Mouse (Mus musculus) C2C12 (cell line): Measurements from ENCODE around the gene Angpt4. TPM values are rescaled to one million over a fixed set of nuclear protein-coding genes. Genes with fewer than 3 reads are reported as not detected.

Experiments
- H3K27me3 ChIP-seq: one replicate; pipeline ENCODE4 v1.6.1; 2011; ENCODE audit not compliant: control insufficient read depth, insufficient read depth, insufficient read length
- H3K36me3 ChIP-seq: one replicate; pipeline ENCODE4 v1.6.1; 2011; ENCODE audit not compliant: control insufficient read depth, insufficient read depth
- H3K4me3 ChIP-seq: one replicate; pipeline ENCODE4 v1.5.1; 2011; ENCODE audit warnings: mild to moderate bottlenecking, control low read depth; ENCODE audit not compliant: poor library complexity, insufficient read depth, severe bottlenecking
- H3K79me2 ChIP-seq: one replicate; pipeline ENCODE4 v1.6.1; 2011; ENCODE audit not compliant: control insufficient read depth, insufficient read depth
- H3K79me3 ChIP-seq: one replicate; pipeline ENCODE4 v1.6.1; 2011; ENCODE audit warnings: low read depth, control low read depth
- H3ac ChIP-seq: one replicate; pipeline ENCODE3; 2011; ENCODE audit warnings: low read depth; ENCODE audit not compliant: control insufficient read depth, insufficient read length
- CEBPB ChIP-seq: IDR thresholded peaks from one replicate; pipeline ENCODE4 v1.6.1; 2011; ENCODE audit warnings: low read depth, mild to moderate bottlenecking, control low read depth, moderate library complexity
- CTCF ChIP-seq: IDR thresholded peaks from one replicate; pipeline ENCODE4 v1.5.1; 2011; ENCODE audit not compliant: control insufficient read depth, insufficient read depth, insufficient read length
- FOSL1 ChIP-seq: IDR thresholded peaks from one replicate; pipeline ENCODE4 v1.8.0; 2011; ENCODE audit warnings: mild to moderate bottlenecking, low read length; ENCODE audit not compliant: poor library complexity, insufficient read depth, severe bottlenecking
- MAX ChIP-seq: IDR thresholded peaks from one replicate; pipeline ENCODE4 v1.6.1; 2011; ENCODE audit warnings: mild to moderate bottlenecking, control low read depth
- MYOD1 ChIP-seq: IDR thresholded peaks from one replicate; pipeline ENCODE4 v1.6.1; 2011; ENCODE audit warnings: low read depth; ENCODE audit not compliant: control insufficient read depth, insufficient read length
- MYOG ChIP-seq: IDR thresholded peaks from one replicate; pipeline ENCODE4 v1.6.1; 2011; ENCODE audit not compliant: control insufficient read depth, insufficient read length; ENCODE audit errors: extremely low read depth
- USF1 ChIP-seq: IDR thresholded peaks from one replicate; pipeline ENCODE4 v1.6.1; 2011; ENCODE audit warnings: low read depth, mild to moderate bottlenecking, control low read depth, moderate library complexity
- polyA plus RNA-seq: library from polyadenylated mRNA; unstranded; fragments of >200 nt; fragmentation: generic; extraction: Trizol; gene quantifications from one replicate; pipeline ENCODE4 v1.2.1, GENCODE M21; 2012; ENCODE audit warnings: missing spikeins

Gene Angpt4
- polyA plus RNA-seq, 1 experiment: 0.06 TPM

- Histone ChIP-seq H3K79me3 (peaks cover 52% of the 10 kb centered on the region), H3K36me3 (peaks cover 23% of the 10 kb centered on the region), H3K79me2 (peaks cover 72% of the 10 kb centered on the region), H3K27me3 (no peaks in the 10 kb centered on the region), H3K4me3 (no peak overlapping the region), H3ac (no peak overlapping the region)
- TF ChIP-seq MYOG: no peak
Observed at GRCm38 (mm10) chr2:151977689-151978440, 66.9 kb downstream of the Angpt4 start.

- peaks cover 46% of the 10 kb centered on the region for H3K79me3 ChIP-seq
- H3K79me2 ChIP-seq: peaks cover 66% of the 10 kb centered on the region
- no peak for TF ChIP-seq FOSL1
- TF ChIP-seq CTCF: no peak
- TF ChIP-seq USF1: no peak
- no peak for TF ChIP-seq MAX
- TF ChIP-seq MYOD1: no peak
- no peak for TF ChIP-seq CEBPB
- no peak for TF ChIP-seq MYOG
- H3K36me3 ChIP-seq: peaks cover 18% of the 10 kb centered on the region
- H3ac ChIP-seq: no peak overlapping the region
- H3K4me3 ChIP-seq: no peak overlapping the region
- no peaks in the 10 kb centered on the region for H3K27me3 ChIP-seq
Observed at GRCm38 (mm10) chr2:151978494-151978893, 67.5 kb downstream of the Angpt4 start.

- peak within 1 kb of the TSS; percentile 84 for H3K4me3 ChIP-seq
- TF ChIP-seq MAX: peak; percentile 46
- no peak for TF ChIP-seq FOSL1
- TF ChIP-seq CTCF: no peak
- peaks cover 18% of the 10 kb centered on the region for H3K36me3 ChIP-seq
- H3K79me2 ChIP-seq: peaks cover 54% of the 10 kb centered on the region
- H3K27me3 ChIP-seq: no peaks in the 10 kb centered on the region
- peaks cover 42% of the 10 kb centered on the region for H3K79me3 ChIP-seq
- H3ac ChIP-seq: peak within 1 kb of the TSS; percentile 85
Observed at GRCm38 (mm10) chr2:151979470-151980354, 68.7 kb downstream of the Angpt4 start, which contains the start of gene Fam110a. Gene Fam110a, minus strand, starts transcription at chr2:151980219.

GRCm38 (mm10) chr2:151980355-151980693 lies 69.3 kb downstream of the Angpt4 start:
- peaks cover 47% of the 10 kb centered on the region for H3K79me2 ChIP-seq
- peak overlapping the region; percentile 84 for H3K4me3 ChIP-seq
- peaks cover 18% of the 10 kb centered on the region for H3K36me3 ChIP-seq
- H3K27me3 ChIP-seq: no peaks in the 10 kb centered on the region
- TF ChIP-seq CEBPB (no peak), MAX (no peak), MYOD1 (no peak), USF1 (no peak), CTCF (no peak), FOSL1 (no peak), MYOG (no peak)
- H3ac ChIP-seq: no peak overlapping the region
- H3K79me3 ChIP-seq: peaks cover 40% of the 10 kb centered on the region

GRCm38 (mm10) chr2:151981268-151981667 lies 70.3 kb downstream of the Angpt4 start:
- Histone ChIP-seq H3K79me3 (peaks cover 34% of the 10 kb centered on the region), H3K36me3 (peaks cover 18% of the 10 kb centered on the region), H3K79me2 (peaks cover 38% of the 10 kb centered on the region), H3K4me3 (no peak overlapping the region), H3ac (no peak overlapping the region), H3K27me3 (no peaks in the 10 kb centered on the region)
- TF ChIP-seq MYOD1 (peak; percentile 92), CTCF (no peak)

GRCm38 (mm10) chr2:151982476-151982875 lies 71.5 kb downstream of the Angpt4 start:
- H3K27me3 ChIP-seq: no peaks in the 10 kb centered on the region
- peaks cover 26% of the 10 kb centered on the region for H3K79me2 ChIP-seq
- TF ChIP-seq FOSL1: no peak
- TF ChIP-seq MAX: no peak
- TF ChIP-seq MYOG: no peak
- peak; percentile 53 for TF ChIP-seq MYOD1
- TF ChIP-seq CEBPB: no peak
- H3K79me3 ChIP-seq: peaks cover 24% of the 10 kb centered on the region
- H3K4me3 ChIP-seq: no peak overlapping the region
- H3ac ChIP-seq: no peak overlapping the region
- H3K36me3 ChIP-seq: peaks cover 9% of the 10 kb centered on the region
